Mouse (Mus musculus) embryonic facial prominence, embryonic 10.5 days (tissue): ENCODE results near the gene Oprd1. TPM values are rescaled to one million over a fixed set of nuclear protein-coding genes. Genes with fewer than 3 reads are reported as not detected.

ENCODE experiments used
- DNase-seq: peaks from one replicate; pipeline ENCODE4 v3.0.0-alpha.2; 2017; ENCODE audit warnings: low spot score
- H3K27ac ChIP-seq: fragments of 300-500 bp; sonication (generic); replicated peaks from 2 replicates; pipeline ENCODE4 v1.5.1; 2016; ENCODE audit warnings: mild to moderate bottlenecking
- H3K27me3 ChIP-seq: fragments of 300-500 bp; sonication (generic); replicated peaks from 2 replicates; pipeline ENCODE4 v1.6.1; 2016; ENCODE audit warnings: low read depth, mild to moderate bottlenecking; ENCODE audit not compliant: poor library complexity, severe bottlenecking
- H3K36me3 ChIP-seq: fragments of 300-500 bp; sonication (generic); replicated peaks from 2 replicates; pipeline ENCODE4 v1.6.1; 2016; ENCODE audit warnings: mild to moderate bottlenecking, moderate library complexity
- H3K4me1 ChIP-seq: fragments of 300-500 bp; sonication (generic); 2 replicates; pipeline ENCODE4 v1.6.1; 2016
- H3K4me3 ChIP-seq: fragments of 300-500 bp; sonication (generic); 2 replicates; pipeline ENCODE4 v1.5.1; 2016; ENCODE audit warnings: mild to moderate bottlenecking, moderate library complexity
- H3K9me3 ChIP-seq: fragments of 300-500 bp; sonication (generic); 2 replicates; pipeline ENCODE4 v1.6.1; 2016; ENCODE audit warnings: mild to moderate bottlenecking
- WGBS: fragments of 180-500 bp; shearing (Covaris S2); methylation state at CpG from one replicate; pipeline ENCODE4 v1.1.7; 2016; 5-methylcytosine and 5-hydroxymethylcytosine counted together
- polyA plus RNA-seq: library from polyadenylated mRNA; unstranded; fragments of >200 nt; fragmentation: Nextera tagmentation; extraction: Ambion mirVana; gene quantifications from 2 replicates; pipeline ENCODE4 v1.2.1, GENCODE M21; 2016

Oprd1 gene
- polyA plus RNA-seq, 1 experiment from 2014 or later = 0.35 TPM

- DNase-seq = no peak
- no peak overlapping the region for H3K27ac ChIP-seq
- H3K36me3 ChIP-seq = no peaks in the 10 kb centered on the region
- H3K4me3 ChIP-seq = no peak overlapping the region
- H3K4me1 ChIP-seq = peaks cover 10% of the 10 kb centered on the region; the same call in 1 of the 2 replicates
- no peaks in the 10 kb centered on the region for H3K9me3 ChIP-seq
- no peaks in the 10 kb centered on the region for H3K27me3 ChIP-seq
- 91% methylated on average over 7 of the region's 7 CpGs for WGBS
Measured at GRCm38 (mm10) chr4:132131790-132132189, 12.5 kb downstream of the Oprd1 start.

- 89% methylated on average over 9 of the region's 9 CpGs for WGBS
- Histone ChIP-seq H3K27ac (no peak overlapping the region), H3K4me3 (no peak overlapping the region)
Measured at GRCm38 (mm10) chr4:132131116-132131515, 13.2 kb downstream of the Oprd1 start.

GRCm38 (mm10) chr4:132130645-132131044, 13.6 kb downstream of the Oprd1 start:
- peaks cover 10% of the 10 kb centered on the region; the same call in 1 of the 2 replicates for H3K4me1 ChIP-seq
- H3K27me3 ChIP-seq = no peaks in the 10 kb centered on the region
- DNase-seq = no peak
- H3K9me3 ChIP-seq = no peaks in the 10 kb centered on the region
- H3K36me3 ChIP-seq = no peaks in the 10 kb centered on the region
- no peak overlapping the region for H3K4me3 ChIP-seq
- WGBS = 74% methylated on average over 11 of the region's 11 CpGs
- no peak overlapping the region for H3K27ac ChIP-seq

More at GRCm38 (mm10) chr4:132131116-132131515, 13.2 kb downstream of the Oprd1 start:
- Histone ChIP-seq H3K36me3 (no peaks in the 10 kb centered on the region), H3K4me1 (peaks cover 10% of the 10 kb centered on the region; the same call in 1 of the 2 replicates), H3K27me3 (no peaks in the 10 kb centered on the region), H3K9me3 (no peaks in the 10 kb centered on the region)
- no peak for DNase-seq

GRCm38 (mm10) chr4:132130134-132130533, 14.2 kb downstream of the Oprd1 start:
- H3K27me3 ChIP-seq = no peaks in the 10 kb centered on the region
- no peaks in the 10 kb centered on the region for H3K9me3 ChIP-seq
- no peak for DNase-seq
- 72% methylated on average over 2 of the region's 2 CpGs for WGBS
- no peaks in the 10 kb centered on the region for H3K36me3 ChIP-seq
- H3K4me1 ChIP-seq = peaks cover 10% of the 10 kb centered on the region; the same call in 1 of the 2 replicates
- no peak overlapping the region for H3K4me3 ChIP-seq
- no peak overlapping the region for H3K27ac ChIP-seq

GRCm38 (mm10) chr4:132128997-132129636, 15.2 kb downstream of the Oprd1 start:
- WGBS = 33% methylated on average over 6 of the region's 6 CpGs
- DNase-seq = no peak
- Histone ChIP-seq H3K4me3 (no peak overlapping the region), H3K9me3 (no peaks in the 10 kb centered on the region), H3K27me3 (no peaks in the 10 kb centered on the region), H3K4me1 (peaks cover 10% of the 10 kb centered on the region; the same call in 1 of the 2 replicates), H3K27ac (no peak overlapping the region), H3K36me3 (no peaks in the 10 kb centered on the region)

GRCm38 (mm10) chr4:132127091-132127490, 17.2 kb downstream of the Oprd1 start:
- Histone ChIP-seq H3K4me3 (no peak overlapping the region), H3K27ac (no peak overlapping the region), H3K9me3 (no peaks in the 10 kb centered on the region), H3K4me1 (peaks cover 10% of the 10 kb centered on the region; the same call in 1 of the 2 replicates), H3K36me3 (no peaks in the 10 kb centered on the region), H3K27me3 (no peaks in the 10 kb centered on the region)
- 90% methylated on average over 8 of the region's 8 CpGs for WGBS
- no peak for DNase-seq

- Histone ChIP-seq H3K4me1 (no peaks in the 10 kb centered on the region), H3K27me3 (no peaks in the 10 kb centered on the region), H3K4me3 (no peak overlapping the region), H3K36me3 (no peaks in the 10 kb centered on the region), H3K9me3 (no peaks in the 10 kb centered on the region), H3K27ac (no peak overlapping the region)
- no peak for DNase-seq
- 78% methylated on average over 1 of the region's 1 CpGs for WGBS
Measured at GRCm38 (mm10) chr4:132123166-132123565, 21.1 kb downstream of the Oprd1 start.

GRCm38 (mm10) chr4:132121674-132122073, 22.6 kb downstream of the Oprd1 start:
- Histone ChIP-seq H3K27me3 (no peaks in the 10 kb centered on the region), H3K4me1 (no peaks in the 10 kb centered on the region), H3K4me3 (no peak overlapping the region), H3K9me3 (no peaks in the 10 kb centered on the region), H3K36me3 (no peaks in the 10 kb centered on the region), H3K27ac (no peak overlapping the region)
- DNase-seq = no peak
- 79% methylated on average over 5 of the region's 5 CpGs for WGBS

GRCm38 (mm10) chr4:132119566-132119965, 24.7 kb downstream of the Oprd1 start:
- Histone ChIP-seq H3K4me3 (no peak overlapping the region), H3K9me3 (no peaks in the 10 kb centered on the region), H3K27me3 (peaks cover 12% of the 10 kb centered on the region), H3K36me3 (no peaks in the 10 kb centered on the region), H3K4me1 (no peaks in the 10 kb centered on the region), H3K27ac (no peak overlapping the region)
- 74% methylated on average over 9 of the region's 9 CpGs for WGBS
- no peak for DNase-seq

- H3K27ac ChIP-seq = no peak overlapping the region
- no peak for DNase-seq
- 85% methylated on average over 4 of the region's 4 CpGs for WGBS
- no peaks in the 10 kb centered on the region for H3K36me3 ChIP-seq
- no peak overlapping the region for H3K4me3 ChIP-seq
- peaks cover 43% of the 10 kb centered on the region for H3K27me3 ChIP-seq
- peaks cover 11% of the 10 kb centered on the region for H3K4me1 ChIP-seq
- no peaks in the 10 kb centered on the region for H3K9me3 ChIP-seq
Measured at GRCm38 (mm10) chr4:132116315-132116714, 28.0 kb downstream of the Oprd1 start.

- WGBS = 43% methylated on average over 53 of the region's 53 CpGs
- Histone ChIP-seq H3K4me1 (peaks cover 20% of the 10 kb centered on the region), H3K9me3 (no peaks in the 10 kb centered on the region), H3K36me3 (no peaks in the 10 kb centered on the region), H3K4me3 (peak overlapping the region; percentile 46), H3K27me3 (peaks cover 43% of the 10 kb centered on the region), H3K27ac (no peak overlapping the region; the same call in 1 of the 2 replicates)
- DNase-seq = peak; percentile 35
Measured at GRCm38 (mm10) chr4:132113411-132114095, 30.7 kb downstream of the Oprd1 start.

GRCm38 (mm10) chr4:132111227-132111626, 33.1 kb downstream of the Oprd1 start:
- H3K36me3 ChIP-seq = no peaks in the 10 kb centered on the region
- 47% methylated on average over 4 of the region's 4 CpGs for WGBS
- no peak overlapping the region for H3K4me3 ChIP-seq
- no peaks in the 10 kb centered on the region for H3K9me3 ChIP-seq
- DNase-seq = no peak
- peaks cover 43% of the 10 kb centered on the region for H3K27me3 ChIP-seq
- H3K27ac ChIP-seq = no peak overlapping the region
- H3K4me1 ChIP-seq = peaks cover 20% of the 10 kb centered on the region

GRCm38 (mm10) chr4:132108221-132108620, 36.1 kb downstream of the Oprd1 start:
- no peaks in the 10 kb centered on the region for H3K36me3 ChIP-seq
- H3K27me3 ChIP-seq = peaks cover 18% of the 10 kb centered on the region
- no peak overlapping the region for H3K4me3 ChIP-seq
- no peaks in the 10 kb centered on the region for H3K9me3 ChIP-seq
- no peak for DNase-seq
- H3K27ac ChIP-seq = no peak overlapping the region
- H3K4me1 ChIP-seq = peaks cover 15% of the 10 kb centered on the region
- 93% methylated on average over 7 of the region's 7 CpGs for WGBS
